Mouse (Mus musculus) lung, adult 2 months (tissue): Measurements from ENCODE around the gene Ing2. TPM values are rescaled to one million over a fixed set of nuclear protein-coding genes. Genes with fewer than 3 reads are reported as not detected.

ENCODE experiments used
- DNase-seq: peaks from one replicate; pipeline ENCODE4 v3.0.0; 2022
- H3K4me1 ChIP-seq: fragments of 200-500 bp; 2 replicates; pipeline ENCODE4 v1.6.1; 2011; ENCODE audit warnings: low read length; ENCODE audit not compliant: control insufficient read depth, insufficient read depth
- H3K4me3 ChIP-seq: fragments of 200-500 bp; replicated peaks from 2 replicates; pipeline ENCODE3; 2011; ENCODE audit warnings: low read depth, mild to moderate bottlenecking, control low read depth, low read length; ENCODE audit errors: extremely low read depth
- CTCF ChIP-seq: fragments of 200-500 bp; IDR thresholded peaks from 2 replicates; pipeline ENCODE4 v1.5.1; 2011; ENCODE audit warnings: mild to moderate bottlenecking, low read length, control low read depth; ENCODE audit not compliant: insufficient read depth
- POLR2A ChIP-seq: fragments of 200-500 bp; IDR thresholded peaks from 2 replicates; pipeline ENCODE4 v1.6.1; 2011; ENCODE audit warnings: low read depth, mild to moderate bottlenecking, control low read depth, low read length, borderline replicate concordance; ENCODE audit errors: extremely low read depth
- WGBS: fragments of 180-500 bp; shearing (Covaris S2); methylation state at CpG from one replicate; pipeline ENCODE4 v1.1.7; 2018; 5-methylcytosine and 5-hydroxymethylcytosine counted together
- polyA plus RNA-seq: library from polyadenylated mRNA; depleted of rRNA; stranded (reverse); fragments of >200 nt; gene quantifications from 2 replicates; pipeline ENCODE4 v1.2.3, GENCODE M21; 2012; rRNA removed

Gene Ing2
- 2.1 and 6.4 TPM in 2 replicates for polyA plus RNA-seq

DNA sequence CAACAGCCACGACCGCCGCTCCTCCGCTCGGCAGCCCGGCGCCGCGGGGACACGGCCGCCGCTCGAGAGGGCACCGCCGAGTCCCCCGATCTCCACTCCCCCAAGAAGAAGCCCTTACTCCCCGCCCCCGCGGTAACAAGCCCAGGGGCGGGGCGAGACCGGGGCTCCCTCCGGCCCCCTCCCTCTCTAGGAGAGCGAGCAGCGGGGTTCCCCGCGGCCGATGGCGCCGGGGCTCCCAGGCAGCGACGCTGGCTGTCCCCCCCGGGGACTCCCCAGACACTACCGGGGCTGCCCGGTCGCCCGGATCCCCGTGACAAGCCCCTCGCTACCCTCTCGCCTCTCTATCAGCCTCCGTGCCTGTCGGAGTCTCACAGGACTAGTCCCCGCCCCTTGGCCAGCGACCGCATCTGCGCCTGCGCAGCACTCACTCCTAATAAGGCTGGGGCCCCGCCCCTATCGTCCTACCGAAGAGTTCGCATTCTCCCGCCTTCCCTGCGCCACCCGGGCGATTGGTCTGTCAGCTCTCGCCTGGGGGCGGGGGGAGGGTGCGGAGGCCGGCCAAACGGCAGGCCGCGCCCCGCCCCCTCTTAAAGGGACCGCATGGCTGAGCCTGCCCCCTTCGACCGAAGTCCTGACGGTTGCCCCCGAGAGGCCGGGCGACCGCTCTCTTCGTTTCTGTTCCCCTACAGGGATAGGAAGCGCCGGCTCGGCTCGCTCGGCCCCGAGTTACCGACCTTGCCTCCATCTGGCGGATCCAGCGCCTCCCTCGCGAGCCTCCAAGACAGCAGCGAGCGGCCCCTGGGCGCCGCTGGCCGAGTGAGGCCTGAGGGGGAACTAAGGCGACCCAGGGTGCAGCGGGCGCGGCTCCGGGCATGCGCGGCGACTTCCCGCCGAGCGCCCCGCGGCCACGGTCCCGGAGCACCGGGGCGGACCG is at the start of gene Ing2:
Gene Ing2 (minus strand): TSS at position 780 of the 934 bp plus-strand sequence.
- H3K4me3 ChIP-seq: peak within 1 kb of the TSS; percentile 94
- TF ChIP-seq POLR2A (peak; percentile 54), CTCF (no peak)
- WGBS: under 1% methylated on average over 103 of the region's 106 CpGs
- peaks cover 4% of the 10 kb centered on the region; the same call in 1 of the 2 replicates for H3K4me1 ChIP-seq
- peak; percentile 100 for DNase-seq

DNA sequence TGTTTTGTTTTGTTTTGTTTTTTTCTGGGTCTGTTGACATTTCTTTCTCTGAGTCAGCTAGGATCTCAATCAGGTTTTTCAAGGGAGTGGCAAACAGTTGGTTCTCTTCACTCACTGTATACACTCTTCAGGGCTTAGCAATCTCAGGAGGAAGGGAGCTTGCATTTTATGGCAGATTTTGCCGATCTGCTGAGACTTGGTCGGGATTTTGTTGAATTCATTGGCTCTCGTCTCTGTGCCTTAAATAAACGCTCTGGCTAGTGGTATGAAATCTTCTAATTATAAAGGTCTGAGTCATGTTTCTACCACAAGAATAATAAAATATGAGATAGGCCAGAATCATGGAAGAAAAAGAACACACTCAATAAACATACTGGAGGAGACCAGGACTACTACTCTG is 46.3 kb upstream of the Ing2 start:
- Histone ChIP-seq H3K4me3 (no peak overlapping the region), H3K4me1 (no peaks in the 10 kb centered on the region)
- no peak for DNase-seq
- 44% methylated on average over 4 of the region's 4 CpGs for WGBS
- TF ChIP-seq POLR2A (no peak), CTCF (no peak)

DNA sequence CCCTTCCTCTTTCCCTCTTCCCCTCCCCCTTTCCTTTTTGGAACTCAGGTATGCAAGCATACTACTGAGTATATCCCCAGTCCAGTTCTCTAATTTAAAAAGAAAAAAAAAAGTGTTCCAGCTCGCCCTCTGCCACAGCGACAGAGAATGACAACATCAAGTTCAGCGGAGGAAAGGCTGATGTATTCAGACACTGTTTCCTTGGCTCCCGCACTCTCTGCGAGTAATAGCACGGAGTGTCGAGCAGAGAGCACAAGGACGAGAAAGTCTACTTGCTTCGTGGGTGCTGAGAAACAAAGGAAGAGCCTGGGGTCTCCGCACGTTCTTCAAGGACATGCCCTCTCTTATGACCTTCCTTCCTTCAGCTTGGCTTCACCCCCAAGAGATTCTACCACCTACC is 43.3 kb upstream of the Ing2 start:
- no peaks in the 10 kb centered on the region for H3K4me1 ChIP-seq
- DNase-seq: no peak
- no peak for TF ChIP-seq POLR2A
- TF ChIP-seq CTCF: no peak
- no peak overlapping the region for H3K4me3 ChIP-seq
- 23% methylated on average over 11 of the region's 11 CpGs for WGBS

DNA sequence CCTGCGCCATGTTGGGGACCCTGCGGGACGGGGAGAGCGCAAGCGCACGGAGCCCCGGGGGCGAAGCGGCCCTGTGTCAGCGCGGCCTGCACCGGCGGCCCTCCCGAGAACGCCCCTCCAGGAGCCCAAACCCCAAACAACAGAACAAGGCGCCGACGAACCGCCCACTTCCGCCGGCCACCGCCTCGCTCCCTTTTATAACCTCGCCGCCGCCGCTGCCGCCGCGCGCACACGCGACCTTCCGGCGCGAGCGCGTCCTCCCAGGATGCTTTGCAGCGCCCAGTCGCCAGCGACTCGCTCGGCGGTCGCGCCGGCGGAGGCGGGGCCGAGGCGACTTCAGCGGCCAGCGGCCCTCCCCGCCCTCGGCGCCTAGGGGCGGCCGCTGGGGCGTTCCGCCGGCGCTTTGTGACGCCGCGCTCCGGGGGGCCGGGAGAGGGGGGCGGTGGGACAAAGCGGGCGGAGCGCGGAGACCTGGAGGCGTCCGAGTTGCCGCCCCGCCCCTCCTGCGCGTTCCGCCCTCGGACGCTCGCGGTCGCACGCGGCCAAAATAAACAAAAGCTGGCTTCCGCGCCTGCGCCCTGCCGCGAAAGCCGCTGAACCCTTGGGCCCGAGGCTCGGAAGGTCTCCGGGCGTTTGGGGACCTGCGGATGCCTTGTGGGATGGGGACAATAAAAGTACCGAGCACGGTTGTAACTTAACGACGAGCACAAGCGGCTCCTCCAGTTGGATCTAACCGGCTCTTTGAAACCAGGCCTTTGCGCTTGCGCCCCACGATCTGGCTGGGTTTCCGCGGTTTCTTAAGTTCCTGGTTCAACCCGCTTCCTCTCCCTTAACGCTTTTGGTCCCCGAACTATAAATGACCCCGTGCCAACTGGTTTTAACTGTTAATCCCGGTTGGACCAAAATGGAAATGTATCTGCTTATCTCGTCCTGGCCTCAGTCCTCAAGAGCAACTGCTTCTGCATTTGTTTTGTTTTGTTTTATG is 38.7 kb upstream of the Ing2 start, which contains the start of gene Cdkn2aip:
Gene Cdkn2aip (minus strand): TSS at position 172 of the 985 bp plus-strand sequence.
- TF ChIP-seq CTCF (no peak), POLR2A (peak; percentile 95)
- WGBS: under 1% methylated on average over 109 of the region's 114 CpGs
- peaks cover 3% of the 10 kb centered on the region; the same call in 1 of the 2 replicates for H3K4me1 ChIP-seq
- peak within 1 kb of the TSS; percentile 93 for H3K4me3 ChIP-seq
- peak; percentile 96 for DNase-seq

DNA sequence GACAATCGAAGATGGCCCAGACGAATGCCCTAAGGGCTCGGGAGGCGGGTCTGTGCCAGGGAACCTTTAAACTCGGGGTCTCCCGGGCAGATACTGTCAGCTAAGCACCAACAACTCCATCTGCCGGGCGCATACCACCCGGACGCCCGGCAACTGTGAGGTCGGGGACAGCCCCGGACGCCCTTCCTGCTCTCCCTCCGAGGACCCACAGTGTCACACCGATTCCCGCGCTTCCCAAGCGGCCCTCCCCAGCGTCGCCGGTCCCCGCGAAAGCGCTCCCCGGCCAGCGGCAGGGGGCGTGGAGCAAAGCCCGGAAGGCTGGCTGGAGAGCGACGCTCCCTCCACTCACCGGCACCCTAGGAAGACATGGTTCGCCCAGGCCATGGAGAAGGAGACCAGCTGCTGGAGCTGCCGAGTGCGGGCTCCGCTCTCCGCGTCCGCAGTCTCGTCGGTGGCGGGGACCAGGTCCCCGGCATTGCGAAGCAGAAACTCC is 37.9 kb upstream of the Ing2 start:
- H3K4me1 ChIP-seq: peaks cover 3% of the 10 kb centered on the region; the same call in 1 of the 2 replicates
- TF ChIP-seq POLR2A: no peak
- TF ChIP-seq CTCF: no peak
- no peak for DNase-seq
- peak overlapping the region; percentile 93 for H3K4me3 ChIP-seq
- WGBS: under 1% methylated on average over 44 of the region's 44 CpGs

DNA sequence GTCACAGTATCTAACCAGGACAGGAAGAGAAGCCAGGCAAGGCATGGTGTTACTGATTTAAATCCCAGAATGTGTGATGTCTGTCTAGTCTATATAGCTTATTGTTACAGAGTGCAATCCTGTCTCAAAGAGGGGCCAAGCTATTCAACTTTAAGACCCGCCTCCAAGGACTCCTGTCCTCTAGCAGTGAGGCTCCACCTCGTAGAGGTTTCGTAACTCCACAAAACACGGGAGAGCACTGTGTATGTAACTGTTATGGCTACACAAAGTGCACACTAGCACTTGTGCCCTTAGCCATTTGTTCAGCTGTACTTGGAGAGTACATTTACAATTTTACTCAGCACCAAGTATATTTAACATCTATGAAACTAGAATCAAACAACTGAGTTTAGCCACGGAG is 32.8 kb upstream of the Ing2 start:
- H3K4me3 ChIP-seq: no peak overlapping the region
- DNase-seq: no peak
- peaks cover 8% of the 10 kb centered on the region for H3K4me1 ChIP-seq
- 57% methylated on average over 5 of the region's 5 CpGs for WGBS
- TF ChIP-seq POLR2A: no peak
- no peak for TF ChIP-seq CTCF

DNA sequence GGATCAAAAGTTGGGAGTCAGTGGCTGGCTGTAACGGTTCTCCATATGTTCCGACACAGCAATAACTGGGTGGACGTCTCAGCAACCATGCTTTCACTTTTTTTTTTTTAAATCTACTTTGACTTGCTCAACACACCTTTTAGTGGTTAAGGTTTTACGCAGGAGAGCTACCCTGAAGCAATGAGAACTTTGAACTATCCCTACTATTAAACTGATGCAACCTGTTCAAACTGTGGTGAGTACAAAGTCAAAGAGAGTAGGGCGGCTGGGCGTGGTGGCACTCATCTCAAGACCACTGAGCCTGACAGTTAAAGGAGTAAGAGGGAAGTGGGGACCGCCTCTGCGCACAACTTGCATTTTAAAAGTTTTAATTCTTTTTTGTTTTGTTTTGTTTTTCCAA is 31.4 kb upstream of the Ing2 start:
- WGBS: 80% methylated on average over 8 of the region's 8 CpGs
- TF ChIP-seq CTCF (no peak), POLR2A (no peak)
- Histone ChIP-seq H3K4me1 (peaks cover 5% of the 10 kb centered on the region), H3K4me3 (no peak overlapping the region)
- DNase-seq: no peak

DNA sequence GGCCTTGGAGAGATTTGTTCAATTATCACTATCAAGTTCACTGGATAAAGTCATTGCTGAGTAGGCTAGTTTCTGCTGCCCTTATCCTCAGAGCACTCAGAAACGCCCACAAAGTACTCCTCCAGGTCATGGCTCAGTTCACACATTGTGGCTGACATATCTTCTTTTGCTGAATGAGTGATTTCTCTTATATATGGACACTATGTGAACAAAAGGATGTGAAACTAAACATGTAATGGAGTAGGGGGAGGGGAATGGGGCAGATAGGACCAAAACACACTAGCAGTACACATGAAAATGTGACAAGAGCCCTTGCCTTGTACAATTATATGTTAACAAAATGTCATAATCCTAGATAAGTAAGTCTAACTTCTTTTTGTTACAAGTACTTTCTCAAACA is 27.0 kb upstream of the Ing2 start:
- no peak for DNase-seq
- Histone ChIP-seq H3K4me1 (no peaks in the 10 kb centered on the region), H3K4me3 (no peak overlapping the region)
- no peak for TF ChIP-seq CTCF
- TF ChIP-seq POLR2A: no peak
- 33% methylated on average over 1 of the region's 1 CpGs for whole genome bisulfite sequencing

DNA sequence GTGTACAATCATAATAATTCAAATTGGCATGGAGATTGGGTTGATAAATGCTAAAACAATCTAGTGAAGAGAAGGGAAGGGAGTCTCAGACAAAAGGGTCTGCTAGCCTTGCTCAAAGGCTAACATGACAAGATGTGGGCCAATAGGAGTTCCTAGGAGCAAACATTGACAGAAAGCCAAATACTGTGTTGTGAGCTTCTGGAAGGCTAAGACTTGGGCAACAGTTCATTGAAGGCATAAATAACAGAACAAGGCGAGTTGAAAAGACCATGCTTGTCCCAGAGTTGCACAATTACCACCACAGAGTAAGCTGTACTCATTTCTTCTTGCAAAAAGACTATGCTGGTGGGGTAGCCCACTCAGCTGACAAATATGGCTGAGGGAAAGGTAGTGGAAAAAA is 22.3 kb upstream of the Ing2 start:
- DNase-seq: no peak
- TF ChIP-seq CTCF (no peak), POLR2A (no peak)
- no peaks in the 10 kb centered on the region for H3K4me1 ChIP-seq
- no peak overlapping the region for H3K4me3 ChIP-seq
- 48% methylated on average over 1 of the region's 1 CpGs for WGBS
